Mouse (Mus musculus): ENCODE data around the gene Edf1.

DNA sequence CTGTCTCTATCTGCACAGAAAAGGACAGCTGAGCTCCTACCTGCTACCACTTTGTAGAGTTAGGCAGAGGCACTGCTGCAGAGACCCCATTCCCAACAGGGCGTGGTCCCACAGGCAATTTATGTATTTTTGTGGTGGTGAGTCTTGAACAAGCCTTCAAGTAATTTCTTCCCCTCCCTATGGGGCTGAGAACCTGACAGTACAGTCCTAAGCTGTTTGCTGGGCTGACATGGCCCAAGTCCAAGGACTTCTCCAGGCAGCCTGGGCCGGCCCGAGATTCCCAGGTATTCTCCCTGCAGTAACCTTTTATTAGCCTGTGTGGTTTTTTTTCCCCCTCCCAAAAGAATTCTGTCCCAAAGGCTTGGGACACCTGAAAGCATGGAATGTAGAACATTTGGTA is 26.5 kb downstream of the Edf1 start:
- TF ChIP-seq POLR2A (IDR thresholded peaks at IDR 0.05; ENCODE audit: low read depth, low read length) (no peak), CTCF (IDR thresholded peaks at IDR 0.05; ENCODE audit: extremely low read depth, insufficient read length, insufficient replicate concordance, low read depth, low read length) (no peak)

Measured in small intestine, adult 2 months (tissue).